Mouse (Mus musculus) MEL (cell line): Measurements from ENCODE around the gene Fam219b. TPM values are rescaled to one million over a fixed set of nuclear protein-coding genes. Genes with fewer than 3 reads are reported as not detected.

Experiments used
- DNase-seq: peaks from one replicate; pipeline ENCODE4 v3.0.0; 2011; ENCODE audit warnings: low read depth, low spot score
- H3K27ac ChIP-seq: 2 replicates; pipeline ENCODE4 v1.5.1; 2012; ENCODE audit warnings: low read depth, mild to moderate bottlenecking, control low read depth, low read length, moderate library complexity; ENCODE audit not compliant: control insufficient read depth
- H3K27me3 ChIP-seq, 2 experiments: fragments of 150-350 bp in 1 of 2; sonication (generic) in 1 of 2; 2 replicates each; pipeline ENCODE4 v1.6.1; 2012; ENCODE audit warnings: low read length in 2 of 2, mild to moderate bottlenecking in 2 of 2, improper control_type of control experiment in 1 of 2, moderate library complexity in 1 of 2; ENCODE audit not compliant: insufficient read depth in 2 of 2, control insufficient read depth in 1 of 2
- H3K36me3 ChIP-seq, 2 experiments: 2 replicates each; pipeline ENCODE4 v1.6.1; 2012 to 2014; ENCODE audit warnings: low read length in 2 of 2, improper control_type of control experiment in 1 of 2, inconsistent platforms in 1 of 2, mild to moderate bottlenecking in 1 of 2; ENCODE audit not compliant: insufficient read depth in 2 of 2, control insufficient read depth in 1 of 2
- H3K4me1 ChIP-seq, 2 experiments: fragments of 150-350 bp in 1 of 2; sonication (generic) in 1 of 2; 2 replicates each; pipeline ENCODE4 v1.6.1; 2012; ENCODE audit warnings: low read length in 2 of 2, improper control_type of control experiment in 1 of 2, mild to moderate bottlenecking in 1 of 2; ENCODE audit not compliant: insufficient read depth in 2 of 2, control insufficient read depth in 1 of 2
- H3K4me3 ChIP-seq, 2 experiments: fragments of 150-350 bp in 1 of 2; sonication (generic) in 1 of 2; 2 replicates each; pipeline ENCODE4 v1.5.1; 2012; ENCODE audit warnings: low read depth in 2 of 2, low read length in 2 of 2, mild to moderate bottlenecking in 2 of 2, moderate library complexity in 2 of 2, control low read depth in 1 of 2, improper control_type of control experiment in 1 of 2; ENCODE audit not compliant: control insufficient read depth in 1 of 2, insufficient read depth in 1 of 2
- H3K79me2 ChIP-seq: 2 replicates; pipeline ENCODE4 v1.6.1; 2012; ENCODE audit warnings: mild to moderate bottlenecking, low read length, moderate library complexity; ENCODE audit not compliant: control insufficient read depth, poor library complexity, insufficient read depth
- H3K9ac ChIP-seq: 2 replicates; pipeline ENCODE4 v1.6.1; 2012; ENCODE audit warnings: low read depth, mild to moderate bottlenecking, control low read depth, low read length, moderate library complexity; ENCODE audit not compliant: control insufficient read depth, poor library complexity, severe bottlenecking
- H3K9me3 ChIP-seq: fragments of 150-350 bp; sonication (generic); replicated peaks from 2 replicates; pipeline ENCODE4 v1.6.1; 2012; ENCODE audit warnings: mild to moderate bottlenecking, low read length, improper control_type of control experiment, moderate library complexity; ENCODE audit not compliant: insufficient read depth
- BHLHE40 ChIP-seq: IDR thresholded peaks from 2 replicates; pipeline ENCODE4 v1.6.1; 2012; ENCODE audit warnings: low read depth, mild to moderate bottlenecking, inconsistent platforms, low read length, improper control_type of control experiment, borderline replicate concordance
- CHD1 ChIP-seq: IDR thresholded peaks from 2 replicates; pipeline ENCODE4 v1.6.1; 2012; ENCODE audit warnings: low read depth, mild to moderate bottlenecking, inconsistent platforms, low read length, improper control_type of control experiment
- CHD2 ChIP-seq: IDR thresholded peaks from 2 replicates; pipeline ENCODE4 v1.6.1; 2011; ENCODE audit warnings: low read length, improper control_type of control experiment
- CTCF ChIP-seq, 3 experiments: IDR thresholded peaks in 2 of 3; conservative IDR thresholded peaks in 1 of 3; 2 replicates each; pipeline ENCODE4 v1.5.1; 2011 to 2012; ENCODE audit warnings: low read length in 3 of 3, low read depth in 2 of 3, mild to moderate bottlenecking in 2 of 3, improper control_type of control experiment in 1 of 3, inconsistent platforms in 1 of 3, mixed read lengths in 1 of 3, moderate library complexity in 1 of 3; ENCODE audit not compliant: control insufficient read depth in 1 of 3, insufficient read depth in 1 of 3, poor library complexity in 1 of 3, severe bottlenecking in 1 of 3
- ELF1 ChIP-seq: IDR thresholded peaks from 2 replicates; pipeline ENCODE4 v1.6.1; 2014; ENCODE audit warnings: low read depth, mild to moderate bottlenecking, inconsistent platforms, low read length, improper control_type of control experiment, moderate library complexity
- EP300 ChIP-seq, 2 experiments: IDR thresholded peaks; 2 replicates each; pipeline ENCODE4 v1.6.1; 2011; ENCODE audit warnings: improper control_type of control experiment in 2 of 2, low read length in 2 of 2, low read depth in 1 of 2, mild to moderate bottlenecking in 1 of 2
- HCFC1 ChIP-seq: IDR thresholded peaks from 2 replicates; pipeline ENCODE4 v1.6.1; 2012; ENCODE audit warnings: low read depth, mild to moderate bottlenecking, inconsistent platforms, low read length, improper control_type of control experiment, moderate library complexity
- JUND ChIP-seq: IDR thresholded peaks from 2 replicates; pipeline ENCODE4 v1.6.1; 2011; ENCODE audit warnings: low read depth, mild to moderate bottlenecking, improper control_type of control experiment, low read length
- KAT2A ChIP-seq: conservative IDR thresholded peaks from 2 replicates; pipeline ENCODE4 v1.6.1; 2012; ENCODE audit warnings: low read depth, low read length, improper control_type of control experiment, inconsistent platforms
- MAZ ChIP-seq: IDR thresholded peaks from 2 replicates; pipeline ENCODE4 v1.6.1; 2012; ENCODE audit warnings: low read depth, mild to moderate bottlenecking, inconsistent platforms, low read length, improper control_type of control experiment
- MYB ChIP-seq: IDR thresholded peaks from 2 replicates; pipeline ENCODE4 v1.6.1; 2011; ENCODE audit warnings: mild to moderate bottlenecking, low read depth, low read length, improper control_type of control experiment
- MYC ChIP-seq: IDR thresholded peaks from 2 replicates; pipeline ENCODE4 v1.6.1; 2011; ENCODE audit warnings: low read depth, mild to moderate bottlenecking, low read length, improper control_type of control experiment, moderate library complexity
- NRF1 ChIP-seq: IDR thresholded peaks from 2 replicates; pipeline ENCODE4 v1.6.1; 2014; ENCODE audit warnings: low read depth, mild to moderate bottlenecking, inconsistent platforms, low read length, improper control_type of control experiment, moderate library complexity; ENCODE audit not compliant: poor library complexity, insufficient read depth, severe bottlenecking
- POLR2A ChIP-seq, 2 experiments: IDR thresholded peaks; 2 replicates each; pipeline ENCODE4 v1.6.1; 2011 to 2012; ENCODE audit warnings: low read length in 2 of 2, mild to moderate bottlenecking in 2 of 2, control low read depth in 1 of 2, improper control_type of control experiment in 1 of 2, low read depth in 1 of 2, moderate library complexity in 1 of 2; ENCODE audit not compliant: control insufficient read depth in 1 of 2, insufficient read depth in 1 of 2, poor library complexity in 1 of 2
- POLR2AphosphoS2 ChIP-seq: IDR thresholded peaks from 2 replicates; pipeline ENCODE4 v1.6.1; 2011; ENCODE audit warnings: low read length, improper control_type of control experiment
- RAD21 ChIP-seq: IDR thresholded peaks from 2 replicates; pipeline ENCODE4 v1.6.1; 2011; ENCODE audit warnings: mild to moderate bottlenecking, low read depth, low read length, improper control_type of control experiment
- TAL1 ChIP-seq: IDR thresholded peaks from 2 replicates; pipeline ENCODE4 v1.6.1; 2012; ENCODE audit warnings: mild to moderate bottlenecking, inconsistent platforms, low read length, moderate library complexity, mixed read lengths
- TCF12 ChIP-seq: IDR thresholded peaks from 2 replicates; pipeline ENCODE4 v1.6.1; 2014; ENCODE audit warnings: low read depth, mild to moderate bottlenecking, inconsistent platforms, low read length, improper control_type of control experiment, moderate library complexity
- UBTF ChIP-seq: IDR thresholded peaks from 2 replicates; pipeline ENCODE4 v1.6.1; 2012; ENCODE audit warnings: low read depth, mild to moderate bottlenecking, inconsistent platforms, low read length, improper control_type of control experiment, moderate library complexity, borderline replicate concordance; ENCODE audit not compliant: insufficient read depth
- USF1 ChIP-seq: IDR thresholded peaks from 2 replicates; pipeline ENCODE4 v1.6.1; 2014; ENCODE audit warnings: low read depth, mild to moderate bottlenecking, inconsistent platforms, low read length, improper control_type of control experiment, moderate library complexity
- ZC3H11A ChIP-seq: IDR thresholded peaks from 2 replicates; pipeline ENCODE4 v1.6.1; 2012; ENCODE audit warnings: low read depth, mild to moderate bottlenecking, inconsistent platforms, low read length, improper control_type of control experiment
- ZMIZ1 ChIP-seq: IDR thresholded peaks from 2 replicates; pipeline ENCODE4 v1.6.1; 2012; ENCODE audit warnings: low read depth, mild to moderate bottlenecking, inconsistent platforms, low read length, improper control_type of control experiment, moderate library complexity
- ZNF384 ChIP-seq: IDR thresholded peaks from 2 replicates; pipeline ENCODE4 v1.6.1; 2012; ENCODE audit warnings: low read depth, mild to moderate bottlenecking, inconsistent platforms, low read length, improper control_type of control experiment
- polyA plus RNA-seq, 2 experiments: library from polyadenylated mRNA; stranded (reverse) in 1 of 2; unstranded in 1 of 2; fragments of >175 nt in 1 of 2; fragments of >200 nt in 1 of 2; gene quantifications; 2 replicates each; pipeline versions ENCODE4 v1.2.1 to v1.2.4; 2012; ENCODE audit warnings: low replicate concordance in 2 of 2, low read depth in 1 of 2; ENCODE audit not compliant: insufficient read length in 2 of 2, insufficient read depth in 1 of 2, missing spikeins in 1 of 2
- total RNA-seq: library from RNA; depleted of rRNA; stranded (reverse); fragments of 300-350 nt; gene quantifications from 2 replicates; pipeline ENCODE4 v1.2.3, GENCODE M21; 2012

Fam219b gene
- total and polyA plus RNA-seq, 3 experiments = 12.8 to 16.4 TPM; not detected in 1

DNA sequence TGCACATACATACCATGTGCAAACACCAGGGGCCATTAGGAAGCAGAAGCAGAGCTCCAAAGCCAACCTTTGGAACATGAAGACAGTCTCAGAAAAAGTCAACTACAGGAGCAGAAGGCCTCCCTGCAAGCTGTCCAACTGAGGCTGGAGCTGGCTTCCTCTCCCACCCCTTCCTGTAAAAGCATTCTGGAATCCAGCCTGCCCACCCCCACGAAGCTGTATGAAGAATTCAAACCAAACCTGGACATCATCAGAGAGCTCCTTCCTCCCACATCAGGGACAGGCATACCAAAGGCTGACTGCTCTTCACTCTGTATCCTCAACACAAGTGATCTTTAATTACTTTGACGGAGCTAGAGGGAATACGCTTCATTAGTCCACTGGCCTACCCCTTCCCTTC is 6.6 kb downstream of the Fam219b start:
- Histone ChIP-seq H3K27me3 (no peaks in the 10 kb centered on the region), H3K36me3 (peaks cover 4 to 6% of the 10 kb centered on the region in 2 experiments), H3K9ac (no peak overlapping the region), H3K27ac (no peak overlapping the region), H3K4me1 (peaks cover 0 to 3% of the 10 kb centered on the region in 2 experiments; a peak in 1 of 4 replicates), H3K9me3 (no peaks in the 10 kb centered on the region), H3K79me2 (peaks cover 1% of the 10 kb centered on the region; the same call in 1 of the 2 replicates), H3K4me3 (no peak overlapping the region)
- no peak for DNase-seq
- TF ChIP-seq ELF1 (no peak), UBTF (no peak), MAZ (no peak), MYC (no peak), POLR2A (IDR thresholded peaks at IDR 0.05; ENCODE audit: control insufficient read depth in 1 of 2, insufficient read depth in 1 of 2, low read depth in 1 of 2, low read length in 2 of 2, poor library complexity in 1 of 2) (no peak; a peak in 1 of 4 replicates), CTCF (IDR thresholded peaks at IDR 0.05 in 2 of 3, conservative IDR thresholded peaks at IDR 0.05 in 1 of 3; ENCODE audit: control insufficient read depth in 1 of 3, insufficient read depth in 1 of 3, low read depth in 2 of 3, low read length in 3 of 3, poor library complexity in 1 of 3, severe bottlenecking in 1 of 3) (no peak), NRF1 (no peak), TCF12 (no peak)

DNA sequence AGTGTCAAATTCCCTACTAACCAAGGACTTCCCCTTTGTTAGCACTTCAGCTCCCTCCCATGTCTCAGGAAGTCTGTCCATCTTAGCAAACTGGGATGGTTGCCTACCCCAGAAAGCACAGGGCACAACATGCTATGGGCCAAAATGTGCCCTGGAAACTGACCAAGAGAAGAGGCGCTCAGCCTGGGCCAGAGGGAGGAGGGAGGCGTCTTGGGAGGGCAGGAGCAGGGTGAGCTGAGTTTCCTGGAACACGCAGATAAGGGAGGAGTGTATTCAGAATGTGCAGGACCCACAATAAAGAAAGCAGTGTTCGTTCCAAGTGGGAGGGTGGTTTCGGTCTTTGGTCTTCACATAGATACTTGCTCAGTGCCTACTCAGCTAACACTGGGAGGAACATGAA is 10.0 kb downstream of the Fam219b start:
- DNase-seq = no peak
- no peak overlapping the region for H3K27ac ChIP-seq
- TF ChIP-seq CTCF (IDR thresholded peaks at IDR 0.05 in 2 of 3, conservative IDR thresholded peaks at IDR 0.05 in 1 of 3; ENCODE audit: control insufficient read depth in 1 of 3, insufficient read depth in 1 of 3, low read depth in 2 of 3, low read length in 3 of 3, poor library complexity in 1 of 3, severe bottlenecking in 1 of 3) = no peak
- TF ChIP-seq MYC = no peak
- TF ChIP-seq USF1 = no peak
- no peak for TF ChIP-seq CHD2
- TF ChIP-seq BHLHE40 = no peak
- no peak for TF ChIP-seq TAL1
- no peak for TF ChIP-seq ELF1
- no peak for TF ChIP-seq RAD21
- no peak for TF ChIP-seq JUND
- TF ChIP-seq HCFC1 = no peak
- TF ChIP-seq MYB = no peak
- no peak for TF ChIP-seq NRF1
- no peak for TF ChIP-seq TCF12
- no peak for TF ChIP-seq POLR2AphosphoS2
- no peak for TF ChIP-seq CHD1
- no peak for TF ChIP-seq ZMIZ1
- no peak for TF ChIP-seq ZC3H11A
- TF ChIP-seq EP300 (IDR thresholded peaks at IDR 0.05; ENCODE audit: low read depth in 1 of 2, low read length in 2 of 2) = no peak
- no peak for TF ChIP-seq ZNF384
- TF ChIP-seq KAT2A = no peak
- TF ChIP-seq, all 39 proteins: peak for 0
- Histone ChIP-seq H3K4me3 (no peak overlapping the region), H3K4me1 (peaks cover 0 to 7% of the 10 kb centered on the region in 2 experiments; a peak in 2 of 4 replicates), H3K36me3 (peaks cover 2% of the 10 kb centered on the region in 2 experiments; a peak in 3 of 4 replicates), H3K27me3 (no peaks in the 10 kb centered on the region), H3K79me2 (no peaks in the 10 kb centered on the region), H3K9me3 (no peaks in the 10 kb centered on the region), H3K9ac (no peak overlapping the region)
